Comparison of ENCODE assay signal across 6 mouse cellular contexts in the genomic region with DNA sequence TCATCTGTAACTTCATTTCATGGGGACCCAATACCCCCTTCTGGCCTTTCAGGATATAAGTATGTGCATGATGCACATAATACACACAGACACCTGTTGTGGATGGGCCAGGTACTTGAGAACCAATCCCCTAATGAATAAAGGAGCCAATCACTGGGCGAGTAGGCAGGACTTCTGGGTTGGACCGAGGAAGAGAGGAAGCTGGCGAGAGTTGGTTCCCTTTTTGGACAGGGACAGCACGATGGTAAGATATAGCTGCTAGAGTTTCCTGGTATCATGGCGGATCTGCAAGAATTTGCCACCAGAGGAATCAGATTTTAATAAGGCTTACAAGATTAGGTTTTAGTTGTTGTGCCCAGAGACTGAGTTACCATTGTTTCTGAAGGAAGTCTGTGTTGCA. TPM values are rescaled to one million over a fixed set of nuclear protein-coding genes. Genes with fewer than 3 reads are reported as not detected.
DNase-seq lines count a peak whose midpoint lies in the region; ATAC-seq and TF ChIP-seq lines count a peak whose summit lies in the region.
"Not testable (repeated sequence)": the region's sequence is repeated elsewhere in the genome, so short reads cannot be mapped to it uniquely, and the experiment has no call there.

No protein-coding gene starts in this region.

- not testable (repeated sequence) for H3K4me2 ChIP-seq in heart, embryonic 13.5 days; lung, postnatal 0 days (replicated peaks; ENCODE audit: low read depth, low read length)

- H3K27ac ChIP-seq in brown adipose tissue, adult 24 weeks (replicated peaks; ENCODE audit: low read depth, low read length): peak overlapping the region; percentile 92
- peak overlapping the region; percentile 81; the same call in 1 of the 2 replicates for H3K27ac ChIP-seq in heart, embryonic 13.5 days (replicated peaks)
- peak overlapping the region; percentile 87; the same call in 1 of the 2 replicates for H3K27ac ChIP-seq in kidney, adult 2 months (ENCODE audit: insufficient read depth, low read depth, low read length)
- peak overlapping the region; percentile 65; the same call in 1 of the 2 replicates for H3K27ac ChIP-seq in liver, adult 2 months (replicated peaks; ENCODE audit: insufficient read depth, low read depth, low read length)
- peak overlapping the region; percentile 88 for H3K27ac ChIP-seq in lung, postnatal 0 days (ENCODE audit: low read length)

- 89% methylated on average over 5 of the region's 5 CpGs for WGBS in heart, embryonic 13.5 days
- 88% methylated on average over 5 of the region's 5 CpGs for WGBS in kidney, adult 2 months
- 87% methylated on average over 5 of the region's 5 CpGs for WGBS in liver, adult 2 months
- WGBS in lung, postnatal 0 days: 85% methylated on average over 5 of the region's 5 CpGs

- not testable (repeated sequence) for H3K27me3 ChIP-seq in heart, embryonic 13.5 days (replicated peaks); kidney, adult 2 months (replicated peaks; ENCODE audit: control insufficient read depth, insufficient read depth, low read length); liver, adult 2 months (ENCODE audit: control insufficient read depth, insufficient read depth, low read length); lung, postnatal 0 days (replicated peaks; ENCODE audit: insufficient read depth, low read length)

- not testable (repeated sequence) for TF ChIP-seq CTCF in kidney, adult 2 months (conservative IDR thresholded peaks at IDR 0.05; ENCODE audit: insufficient read depth, insufficient read length, low read depth, low read length); liver, adult 2 months (IDR thresholded peaks at IDR 0.05; ENCODE audit: low read depth, low read length); lung, postnatal 0 days (IDR thresholded peaks at IDR 0.05)

- peaks cover 26% of the 10 kb centered on the region; the same call in 1 of the 2 replicates for H3K79me2 ChIP-seq in liver, adult 2 months (ENCODE audit: control insufficient read depth, insufficient read depth, low read length)

- not testable (repeated sequence) for ATAC-seq in heart, embryonic 13.5 days (ENCODE audit: extremely low read depth, insufficient number of reproducible peaks, low FRiP score, low TSS enrichment); lung, postnatal 0 days
- peak; percentile 46; the same call in 1 of the 2 replicates for ATAC-seq in monocyte, adult 5-6 weeks (replicated peaks; ENCODE audit: insufficient number of reproducible peaks, low FRiP score, low TSS enrichment, poor library complexity, severe bottlenecking)

- not testable (repeated sequence) for DNase-seq in kidney, adult 2 months; liver, adult 2 months (ENCODE audit: extremely low read depth, low read depth, low spot score); lung, postnatal 0 days (ENCODE audit: low spot score)

- H3K4me3 ChIP-seq in brown adipose tissue, adult 24 weeks (ENCODE audit: insufficient read depth, low read depth, low read length); heart, embryonic 13.5 days; kidney, adult 2 months (ENCODE audit: insufficient read depth, low read depth, low read length); liver, adult 2 months (ENCODE audit: insufficient read depth, low read depth, low read length); lung, postnatal 0 days (ENCODE audit: low read depth, low read length): not testable (repeated sequence)

- not testable (repeated sequence) for TF ChIP-seq POLR2A in kidney, adult 2 months (IDR thresholded peaks at IDR 0.05; ENCODE audit: low read depth, low read length); liver, adult 2 months (IDR thresholded peaks at IDR 0.05; ENCODE audit: extremely low read depth, insufficient read depth, low read length)

- H3K9ac ChIP-seq in heart, embryonic 13.5 days; liver, adult 2 months (ENCODE audit: low read depth, low read length); lung, postnatal 0 days (replicated peaks; ENCODE audit: low read depth): not testable (repeated sequence)

- TF ChIP-seq EP300 in lung, postnatal 0 days (IDR thresholded peaks at IDR 0.05): not testable (repeated sequence)

- peaks cover 38% of the 10 kb centered on the region for H3K4me1 ChIP-seq in brown adipose tissue, adult 24 weeks (ENCODE audit: control insufficient read depth, insufficient read depth, insufficient read length, low read length)
- peaks cover 68% of the 10 kb centered on the region for H3K4me1 ChIP-seq in heart, embryonic 13.5 days
- peaks cover 21% of the 10 kb centered on the region for H3K4me1 ChIP-seq in kidney, adult 2 months (ENCODE audit: control insufficient read depth, insufficient read depth, low read length)
- H3K4me1 ChIP-seq in liver, adult 2 months (ENCODE audit: control insufficient read depth, insufficient read depth, low read length): peaks cover 20% of the 10 kb centered on the region
- H3K4me1 ChIP-seq in lung, postnatal 0 days (ENCODE audit: insufficient read depth, low read depth, low read length): peaks cover 35% of the 10 kb centered on the region

- not testable (repeated sequence) for H3K9me3 ChIP-seq in heart, embryonic 13.5 days; lung, postnatal 0 days (ENCODE audit: low read length)

- H3K36me3 ChIP-seq in heart, embryonic 13.5 days; kidney, adult 2 months (ENCODE audit: control insufficient read depth, insufficient read depth, low read length); liver, adult 2 months (ENCODE audit: control insufficient read depth, insufficient read depth, low read length); lung, postnatal 0 days (ENCODE audit: insufficient read depth, low read length): not testable (repeated sequence)

RNA-seq across cellular contexts. Expression of gene Cds2, which starts 22.8 kb away (rescaled TPM):
- 27.4 and 37.3 TPM in 2 replicates for polyA plus RNA-seq in brown adipose tissue, adult 24 weeks (2012; ENCODE audit: insufficient read depth, insufficient read length, missing spikeins)
- polyA plus RNA-seq in heart, embryonic 13.5 days (2015; fragmentation: Nextera tagmentation; extraction: Ambion mirVana): 14.9 and 15.4 TPM in 2 replicates
- 47.3 and 48.1 TPM in 2 replicates for polyA plus RNA-seq in kidney, adult 2 months (2012; rRNA removed)
- 48.1 and 63.4 TPM in 2 replicates for total RNA-seq in liver, adult 2 months (2014; rRNA removed)
- polyA plus RNA-seq in liver, adult 2 months (2012; rRNA removed): 41.6 and 43.8 TPM in 2 replicates
- 32.3 and 37.0 TPM in 2 replicates for polyA plus RNA-seq in lung, postnatal 0 days (2015; fragmentation: Nextera tagmentation; extraction: Ambion mirVana)
- 48.5 to 54.3 TPM (median 49.2 TPM) in 3 replicates for total RNA-seq in monocyte, adult 5-6 weeks (2017)

RNA-seq across cellular contexts. Expression of gene Pcna, which starts 32.6 kb away (rescaled TPM):
- 46.7 and 56.1 TPM in 2 replicates for polyA plus RNA-seq in brown adipose tissue, adult 24 weeks (2012; ENCODE audit: insufficient read depth, insufficient read length, missing spikeins)
- polyA plus RNA-seq in heart, embryonic 13.5 days (2015; fragmentation: Nextera tagmentation; extraction: Ambion mirVana): 167 and 180 TPM in 2 replicates
- 35.9 and 38.2 TPM in 2 replicates for polyA plus RNA-seq in kidney, adult 2 months (2012; rRNA removed)
- 39.0 and 47.1 TPM in 2 replicates for total RNA-seq in liver, adult 2 months (2014; rRNA removed)
- 20.6 and 22.5 TPM in 2 replicates for polyA plus RNA-seq in liver, adult 2 months (2012; rRNA removed)
- polyA plus RNA-seq in lung, postnatal 0 days (2015; fragmentation: Nextera tagmentation; extraction: Ambion mirVana): 74.7 and 76.4 TPM in 2 replicates
- total RNA-seq in monocyte, adult 5-6 weeks (2017): 228 to 330 TPM (median 247 TPM) in 3 replicates

RNA-seq across cellular contexts. Expression of gene Tmem230, which starts 38.1 kb away (rescaled TPM):
- 24.9 and 31.3 TPM in 2 replicates for polyA plus RNA-seq in brown adipose tissue, adult 24 weeks (2012; ENCODE audit: insufficient read depth, insufficient read length, missing spikeins)
- polyA plus RNA-seq in heart, embryonic 13.5 days (2015; fragmentation: Nextera tagmentation; extraction: Ambion mirVana): 35.5 and 40.8 TPM in 2 replicates
- polyA plus RNA-seq in kidney, adult 2 months (2012; rRNA removed): 42.7 and 57.5 TPM in 2 replicates
- total RNA-seq in liver, adult 2 months (2014; rRNA removed): 14.8 and 23.0 TPM in 2 replicates
- 35.2 and 76.3 TPM in 2 replicates for polyA plus RNA-seq in liver, adult 2 months (2012; rRNA removed)
- polyA plus RNA-seq in lung, postnatal 0 days (2015; fragmentation: Nextera tagmentation; extraction: Ambion mirVana): 39.6 and 41.7 TPM in 2 replicates
- 11.2 to 19.1 TPM (median 15.5 TPM) in 3 replicates for total RNA-seq in monocyte, adult 5-6 weeks (2017)
